Mouse (Mus musculus) stomach, postnatal 0 days (tissue): ENCODE results near the gene Sprtn. TPM values are rescaled to one million over a fixed set of nuclear protein-coding genes. Genes with fewer than 3 reads are reported as not detected.

Source experiments
- ATAC-seq: fragments of 200-750 bp; cut with Nextera tagmentation; 2 replicates; pipeline ENCODE4 v1.8.0; 2017; ENCODE audit not compliant: low FRiP score, low TSS enrichment
- DNase-seq: peaks from one replicate; pipeline ENCODE4 v3.0.0-alpha.2; 2016; ENCODE audit warnings: low spot score
- H3K27ac ChIP-seq: fragments of 300-500 bp; sonication (generic); replicated peaks from 2 replicates; pipeline ENCODE4 v1.5.1; 2014; ENCODE audit warnings: mild to moderate bottlenecking, control low read depth
- H3K27me3 ChIP-seq: fragments of 300-500 bp; sonication (generic); 2 replicates; pipeline ENCODE4 v1.6.1; 2014; ENCODE audit warnings: low read length; ENCODE audit not compliant: control insufficient read depth, insufficient read depth
- H3K36me3 ChIP-seq: fragments of 300-500 bp; sonication (generic); 2 replicates; pipeline ENCODE4 v1.6.1; 2014; ENCODE audit warnings: low read length, mixed read lengths; ENCODE audit not compliant: control insufficient read depth, insufficient read depth
- H3K4me1 ChIP-seq: fragments of 300-500 bp; sonication (generic); replicated peaks from 2 replicates; pipeline ENCODE4 v1.6.1; 2014; ENCODE audit warnings: antibody characterized with exemption; ENCODE audit not compliant: control insufficient read depth, insufficient read depth
- H3K4me2 ChIP-seq: fragments of 300-500 bp; sonication (generic); replicated peaks from 2 replicates; pipeline ENCODE4 v1.6.1; 2014; ENCODE audit warnings: low read depth, mild to moderate bottlenecking, control low read depth, moderate library complexity
- H3K4me3 ChIP-seq: fragments of 300-500 bp; sonication (generic); 2 replicates; pipeline ENCODE4 v1.5.1; 2014; ENCODE audit warnings: low read depth, low read length, control low read depth
- H3K9ac ChIP-seq: fragments of 300-500 bp; sonication (generic); 2 replicates; pipeline ENCODE4 v1.6.1; 2014; ENCODE audit warnings: mild to moderate bottlenecking, low read length, control low read depth, mixed read lengths
- H3K9me3 ChIP-seq: fragments of 300-500 bp; sonication (generic); 2 replicates; pipeline ENCODE4 v1.6.1; 2016; ENCODE audit warnings: low read length; ENCODE audit not compliant: control insufficient read depth
- CTCF ChIP-seq: IDR thresholded peaks from 2 replicates; pipeline ENCODE4 v1.5.1; 2016; ENCODE audit warnings: antibody characterized with exemption, low read depth, mild to moderate bottlenecking, moderate library complexity
- EP300 ChIP-seq: optimal IDR thresholded peaks from 2 replicates; pipeline ENCODE3; 2016; ENCODE audit warnings: antibody characterized with exemption
- WGBS: fragments of 180-500 bp; shearing (Covaris S2); extraction: QIAGEN DNeasy Blood & Tissue Kit; methylation state at CpG from one replicate; pipeline ENCODE4 v1.1.7; 2014; 5-methylcytosine and 5-hydroxymethylcytosine counted together
- polyA plus RNA-seq: library from polyadenylated mRNA; unstranded; fragments of >200 nt; fragmentation: Nextera tagmentation; extraction: Ambion mirVana; gene quantifications from 2 replicates; pipeline ENCODE4 v1.2.1, GENCODE M21; 2015

Gene Sprtn
- polyA plus RNA-seq, 1 experiment from 2014 or later = 5.0 TPM

DNA sequence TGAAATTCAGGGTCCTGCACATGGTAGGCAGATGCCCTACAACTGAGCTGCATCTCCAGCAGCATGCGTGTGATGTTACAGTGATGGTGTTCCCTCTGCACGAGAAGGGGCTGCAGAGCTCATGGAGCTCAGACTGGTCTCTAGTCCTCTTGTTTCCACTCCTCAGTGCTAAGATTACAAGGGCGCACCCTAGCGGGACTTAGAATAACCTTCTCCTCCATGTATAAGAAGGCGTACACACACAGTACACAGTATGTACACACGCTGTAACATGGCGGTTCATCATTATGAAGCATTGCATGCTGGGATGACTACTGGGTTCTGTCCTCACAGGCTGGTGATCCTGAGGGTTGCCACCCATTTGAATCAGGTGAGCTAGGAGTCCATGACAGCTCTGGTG lies 25.6 kb upstream of the Sprtn start:
- Histone ChIP-seq H3K4me1 (no peaks in the 10 kb centered on the region), H3K27me3 (no peaks in the 10 kb centered on the region), H3K9ac (no peak overlapping the region), H3K36me3 (peaks cover 20% of the 10 kb centered on the region; the same call in 1 of the 2 replicates), H3K9me3 (no peaks in the 10 kb centered on the region), H3K27ac (no peak overlapping the region), H3K4me2 (no peak overlapping the region), H3K4me3 (no peak overlapping the region)
- DNase-seq = no peak
- TF ChIP-seq CTCF (no peak), EP300 (no peak)
- WGBS = 91% methylated on average over 7 of the region's 7 CpGs
- peak; percentile 57 for ATAC-seq

- H3K4me1 ChIP-seq = no peaks in the 10 kb centered on the region
- ATAC-seq (peak; percentile 91), DNase-seq (peak; percentile 46)
- TF ChIP-seq CTCF (no peak), EP300 (no peak)
- no peaks in the 10 kb centered on the region for H3K27me3 ChIP-seq
- WGBS = 73% methylated on average over 5 of the region's 5 CpGs
- H3K9me3 ChIP-seq = no peaks in the 10 kb centered on the region
- no peak overlapping the region for H3K4me2 ChIP-seq
- no peak overlapping the region for H3K4me3 ChIP-seq
- H3K9ac ChIP-seq = no peak overlapping the region
- peaks cover 20% of the 10 kb centered on the region; the same call in 1 of the 2 replicates for H3K36me3 ChIP-seq
- no peak overlapping the region for H3K27ac ChIP-seq
Observed at GRCm38 (mm10) chr8:124872690-124873089, 25.0 kb upstream of the Sprtn start.

- no peak overlapping the region for H3K9ac ChIP-seq
- ATAC-seq = no peak
- peaks cover 35% of the 10 kb centered on the region for H3K36me3 ChIP-seq
- no peak overlapping the region for H3K4me2 ChIP-seq
- WGBS = 81% methylated on average over 5 of the region's 5 CpGs
- H3K4me3 ChIP-seq = no peak overlapping the region
- DNase-seq = no peak
- H3K27me3 ChIP-seq = no peaks in the 10 kb centered on the region
- no peak overlapping the region for H3K27ac ChIP-seq
- H3K4me1 ChIP-seq = no peaks in the 10 kb centered on the region
- no peaks in the 10 kb centered on the region for H3K9me3 ChIP-seq
- TF ChIP-seq EP300 = no peak
- TF ChIP-seq CTCF = no peak
Observed at GRCm38 (mm10) chr8:124878141-124878540, 19.5 kb upstream of the Sprtn start.

- no peak for TF ChIP-seq EP300
- TF ChIP-seq CTCF = no peak
- Histone ChIP-seq H3K4me3 (no peak overlapping the region), H3K9me3 (no peaks in the 10 kb centered on the region), H3K36me3 (peaks cover 41% of the 10 kb centered on the region), H3K27me3 (no peaks in the 10 kb centered on the region), H3K9ac (no peak overlapping the region), H3K4me2 (no peak overlapping the region), H3K4me1 (no peaks in the 10 kb centered on the region), H3K27ac (no peak overlapping the region)
- ATAC-seq (no peak), DNase-seq (no peak)
- WGBS = 60% methylated on average over 10 of the region's 10 CpGs
Observed at GRCm38 (mm10) chr8:124878946-124879526, 18.6 kb upstream of the Sprtn start.

DNA sequence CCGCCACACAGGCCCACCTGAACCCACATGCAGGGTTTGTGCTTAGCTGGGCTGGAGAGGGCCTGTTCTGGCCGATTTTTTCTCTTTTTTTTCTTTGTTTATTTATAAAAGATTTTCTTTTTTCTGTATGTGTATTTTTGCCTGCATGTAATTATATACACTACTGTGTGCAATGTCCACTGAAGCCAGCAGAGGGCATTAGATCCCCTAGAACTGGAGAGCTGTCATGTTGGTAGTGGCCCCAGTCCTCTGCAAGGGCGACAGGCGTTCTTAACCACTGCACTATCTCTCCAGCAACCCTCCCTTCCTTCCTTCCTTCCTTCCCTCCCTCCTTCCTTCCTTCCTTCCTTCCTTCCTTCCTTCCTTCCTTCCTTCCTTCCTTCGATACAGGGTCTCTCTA lies 9.3 kb upstream of the Sprtn start:
- no peak overlapping the region for H3K27ac ChIP-seq
- H3K4me2 ChIP-seq = no peak overlapping the region
- H3K4me1 ChIP-seq = no peaks in the 10 kb centered on the region
- 96% methylated on average over 5 of the region's 5 CpGs for WGBS
- H3K4me3 ChIP-seq = no peak overlapping the region
- TF ChIP-seq EP300 (no peak), CTCF (peak; percentile 34)
- H3K27me3 ChIP-seq = no peaks in the 10 kb centered on the region
- H3K9ac ChIP-seq = no peak overlapping the region
- H3K36me3 ChIP-seq = peaks cover 34% of the 10 kb centered on the region
- no peaks in the 10 kb centered on the region for H3K9me3 ChIP-seq
- no peak for ATAC-seq
- no peak for DNase-seq

- no peak for ATAC-seq
- Histone ChIP-seq H3K27ac (no peak overlapping the region), H3K4me2 (no peak overlapping the region), H3K9me3 (no peaks in the 10 kb centered on the region), H3K36me3 (peaks cover 14% of the 10 kb centered on the region), H3K27me3 (no peaks in the 10 kb centered on the region), H3K4me3 (no peak overlapping the region), H3K4me1 (peaks cover 7% of the 10 kb centered on the region; the same call in 1 of the 2 replicates), H3K9ac (no peak overlapping the region)
- no peak for DNase-seq
- WGBS = 59% methylated on average over 3 of the region's 3 CpGs
- no peak for TF ChIP-seq CTCF
- no peak for TF ChIP-seq EP300
Observed at GRCm38 (mm10) chr8:124892596-124892995, 5.1 kb upstream of the Sprtn start.
